Mouse (Mus musculus): Measurements from ENCODE around the gene Tcaim. TPM values are rescaled to one million over a fixed set of nuclear protein-coding genes. Genes with fewer than 3 reads are reported as not detected.

Tcaim gene
- total and polyA plus RNA-seq, 2 experiments from 2014 or later = 4.0 to 9.8 TPM

DNA sequence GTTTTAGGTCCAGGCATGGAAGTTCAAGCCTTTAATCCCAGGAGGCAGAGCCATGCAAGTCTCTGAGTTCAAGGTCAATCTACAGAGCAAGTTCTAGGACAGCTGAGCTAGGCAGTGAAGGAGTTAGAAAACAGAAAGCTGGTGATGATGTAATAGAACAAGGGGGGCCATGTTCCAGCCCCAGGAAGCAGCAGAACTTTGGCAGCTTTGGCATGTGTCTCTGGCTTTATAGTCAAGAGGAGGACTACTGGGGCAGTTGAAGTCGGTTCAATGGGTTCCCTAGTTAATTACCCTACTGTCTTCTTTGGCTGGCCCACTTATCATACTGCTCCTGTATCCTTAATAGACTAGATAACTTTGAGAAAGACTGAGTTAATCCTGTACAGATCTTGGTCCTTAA is 69.3 kb downstream of the Tcaim start:
- H3K9me3 ChIP-seq (replicated peaks; ENCODE audit: control insufficient read depth, low read length) = 0 out of 2 replicates have a peak, but pooled peaks cover 3% of the 10 kb centered on the region
- no peak overlapping the region for H3K4me3 ChIP-seq (ENCODE audit: low read depth, low read length)
- no peak for TF ChIP-seq EP300 (IDR thresholded peaks at IDR 0.05; ENCODE audit: low read depth)
- no peak for TF ChIP-seq CTCF (IDR thresholded peaks at IDR 0.05; ENCODE audit: low read depth)
- DNase-seq (ENCODE audit: low spot score) (no peak), ATAC-seq (ENCODE audit: insufficient read depth, low read depth) (no peak)
- H3K9ac ChIP-seq (replicated peaks; ENCODE audit: low read depth, low read length) = no peak overlapping the region
- no peak overlapping the region for H3K4me2 ChIP-seq (ENCODE audit: low read depth, low read length)
- H3K27me3 ChIP-seq (ENCODE audit: control insufficient read depth, insufficient read depth, low read length) = no peaks in the 10 kb centered on the region
- H3K27ac ChIP-seq (ENCODE audit: low read depth) = no peak overlapping the region
- no peaks in the 10 kb centered on the region for H3K4me1 ChIP-seq (ENCODE audit: control insufficient read depth, insufficient read depth)
- WGBS = 58% methylated on average over 1 of the region's 1 CpGs
- H3K36me3 ChIP-seq (replicated peaks; ENCODE audit: control insufficient read depth, insufficient read depth, low read length) = no peaks in the 10 kb centered on the region

DNA sequence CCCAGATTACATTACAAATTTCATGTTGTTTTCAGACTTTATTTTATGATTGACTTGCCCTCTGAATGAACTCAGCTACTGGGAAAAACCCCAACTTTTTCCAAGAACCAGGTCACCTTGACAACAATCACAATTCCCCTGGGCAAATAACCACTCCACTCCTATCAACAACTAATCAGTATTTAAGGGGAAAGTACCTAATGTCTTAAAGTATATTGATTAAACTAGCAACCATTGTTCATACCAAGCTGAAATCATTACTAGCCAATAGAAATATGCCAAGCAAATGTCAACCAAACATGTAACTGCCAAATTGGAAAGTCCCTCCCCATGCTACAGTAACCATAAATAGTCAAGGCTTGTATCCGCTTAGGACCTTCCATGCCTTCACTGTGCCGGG is 69.8 kb downstream of the Tcaim start:
- H3K27me3 ChIP-seq (ENCODE audit: control insufficient read depth, insufficient read depth, low read length) = no peaks in the 10 kb centered on the region
- 0 out of 2 replicates have a peak, but pooled peaks cover 3% of the 10 kb centered on the region for H3K9me3 ChIP-seq (replicated peaks; ENCODE audit: control insufficient read depth, low read length)
- 87% methylated on average over 2 of the region's 2 CpGs for WGBS
- H3K36me3 ChIP-seq (replicated peaks; ENCODE audit: control insufficient read depth, insufficient read depth, low read length) = no peaks in the 10 kb centered on the region
- H3K4me3 ChIP-seq (ENCODE audit: low read depth, low read length) = no peak overlapping the region
- DNase-seq (ENCODE audit: low spot score) = no peak
- H3K4me2 ChIP-seq (ENCODE audit: low read depth, low read length) = no peak overlapping the region
- no peak overlapping the region for H3K9ac ChIP-seq (replicated peaks; ENCODE audit: low read depth, low read length)
- no peak for ATAC-seq (ENCODE audit: insufficient read depth, low read depth)
- H3K4me1 ChIP-seq (ENCODE audit: control insufficient read depth, insufficient read depth) = no peaks in the 10 kb centered on the region
- TF ChIP-seq EP300 (IDR thresholded peaks at IDR 0.05; ENCODE audit: low read depth) (no peak), CTCF (IDR thresholded peaks at IDR 0.05; ENCODE audit: low read depth) (no peak)
- no peak overlapping the region for H3K27ac ChIP-seq (ENCODE audit: low read depth)

DNA sequence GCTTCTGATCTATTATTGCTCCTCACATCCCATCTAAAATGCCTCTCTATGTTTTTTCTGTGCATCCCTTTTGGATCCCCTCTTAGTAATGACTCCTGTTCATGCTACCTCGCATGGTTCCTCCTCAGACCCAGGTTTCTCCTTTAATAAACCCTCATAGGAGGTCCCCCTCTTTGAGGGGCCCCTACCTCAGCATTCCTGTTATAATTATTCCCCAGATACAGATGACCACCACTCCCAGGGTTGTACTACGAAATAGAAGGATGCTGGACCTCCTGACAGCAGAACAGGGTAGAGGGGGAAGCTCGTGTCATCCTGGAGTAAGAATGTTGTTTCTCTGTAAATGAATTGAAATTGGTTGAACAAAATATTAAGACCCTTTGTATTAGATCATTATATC is 80.0 kb downstream of the Tcaim start, which contains the start of gene Zkscan7:
Zkscan7 (plus strand) TSS at position 301 of the 400 bp plus-strand sequence.
- Histone ChIP-seq H3K27me3 (ENCODE audit: control insufficient read depth, insufficient read depth, low read length) (0 out of 2 replicates have a peak, but pooled peaks cover 3% of the 10 kb centered on the region), H3K9me3 (replicated peaks; ENCODE audit: control insufficient read depth, low read length) (peaks cover 12% of the 10 kb centered on the region; the same call in 1 of the 2 replicates), H3K9ac (replicated peaks; ENCODE audit: low read depth, low read length) (peak within 1 kb of the TSS; percentile 73; the same call in 1 of the 2 replicates), H3K4me3 (ENCODE audit: low read depth, low read length) (peak within 1 kb of the TSS; percentile 74), H3K4me2 (ENCODE audit: low read depth, low read length) (peak within 1 kb of the TSS; percentile 93), H3K36me3 (replicated peaks; ENCODE audit: control insufficient read depth, insufficient read depth, low read length) (no peaks in the 10 kb centered on the region), H3K27ac (ENCODE audit: low read depth) (no peak within 1 kb of the TSS), H3K4me1 (ENCODE audit: control insufficient read depth, insufficient read depth) (peaks cover 5% of the 10 kb centered on the region; the same call in 1 of the 2 replicates)
- TF ChIP-seq CTCF (IDR thresholded peaks at IDR 0.05; ENCODE audit: low read depth) (no peak), EP300 (IDR thresholded peaks at IDR 0.05; ENCODE audit: low read depth) (no peak)
- ATAC-seq (ENCODE audit: insufficient read depth, low read depth) (no peak), DNase-seq (ENCODE audit: low spot score) (no peak)
- 81% methylated on average over 3 of the region's 3 CpGs for WGBS

Other genes with a start within 250 kb of the Tcaim start
- gene Topaz1, start 58.2 kb upstream of the Tcaim start, total RNA-seq (2014; rRNA removed; ENCODE audit: low replicate concordance) = not detected in 2 replicates
- gene Topaz1, start 58.2 kb upstream of the Tcaim start, polyA plus RNA-seq (2015; fragmentation: Nextera tagmentation; extraction: Ambion mirVana) = not detected in 2 replicates
- gene Gm35549, start 38.5 kb downstream of the Tcaim start, total RNA-seq (2014; rRNA removed; ENCODE audit: low replicate concordance) = not detected in 2 replicates
- gene Gm35549, start 38.5 kb downstream of the Tcaim start, polyA plus RNA-seq (2015; fragmentation: Nextera tagmentation; extraction: Ambion mirVana) = 0.20 TPM in 1 of 2 replicates, not detected in the other
- 51.3 and 72.3 TPM in 2 replicates for gene Zfp445, start 60.5 kb downstream of the Tcaim start, total RNA-seq (2014; rRNA removed; ENCODE audit: low replicate concordance)
- 19.0 and 24.6 TPM in 2 replicates for gene Zfp445, start 60.5 kb downstream of the Tcaim start, polyA plus RNA-seq (2015; fragmentation: Nextera tagmentation; extraction: Ambion mirVana)
- 3.9 and 5.4 TPM in 2 replicates for gene Zkscan7, start 80.1 kb downstream of the Tcaim start, total RNA-seq (2014; rRNA removed; ENCODE audit: low replicate concordance)
- 1.4 and 1.5 TPM in 2 replicates for gene Zkscan7, start 80.1 kb downstream of the Tcaim start, polyA plus RNA-seq (2015; fragmentation: Nextera tagmentation; extraction: Ambion mirVana)
- 2.2 and 6.9 TPM in 2 replicates for gene Zfp105, start 117.5 kb downstream of the Tcaim start, total RNA-seq (2014; rRNA removed; ENCODE audit: low replicate concordance)
- 7.2 and 7.8 TPM in 2 replicates for gene Zfp105, start 117.5 kb downstream of the Tcaim start, polyA plus RNA-seq (2015; fragmentation: Nextera tagmentation; extraction: Ambion mirVana)
- gene 1110059G10Rik, start 145.5 kb downstream of the Tcaim start, total RNA-seq (2014; rRNA removed; ENCODE audit: low replicate concordance) = 0.84 and 13.5 TPM in 2 replicates
- 27.1 and 31.1 TPM in 2 replicates for gene 1110059G10Rik, start 145.5 kb downstream of the Tcaim start, polyA plus RNA-seq (2015; fragmentation: Nextera tagmentation; extraction: Ambion mirVana)
- gene Kif15, start 145.5 kb downstream of the Tcaim start, total RNA-seq (2014; rRNA removed; ENCODE audit: low replicate concordance) = 18.3 and 38.2 TPM in 2 replicates
- 5.3 and 6.1 TPM in 2 replicates for gene Kif15, start 145.5 kb downstream of the Tcaim start, polyA plus RNA-seq (2015; fragmentation: Nextera tagmentation; extraction: Ambion mirVana)
- 13.8 and 22.1 TPM in 2 replicates for gene Tmem42, start 215.8 kb downstream of the Tcaim start, total RNA-seq (2014; rRNA removed; ENCODE audit: low replicate concordance)
- gene Tmem42, start 215.8 kb downstream of the Tcaim start, polyA plus RNA-seq (2015; fragmentation: Nextera tagmentation; extraction: Ambion mirVana) = 27.5 and 28.1 TPM in 2 replicates
- not detected in 2 replicates for gene Tgm4, start 229.2 kb downstream of the Tcaim start, total RNA-seq (2014; rRNA removed; ENCODE audit: low replicate concordance)
- 0.19 and 0.20 TPM in 2 replicates for gene Tgm4, start 229.2 kb downstream of the Tcaim start, polyA plus RNA-seq (2015; fragmentation: Nextera tagmentation; extraction: Ambion mirVana)

Data from heart, postnatal 0 days (tissue).